Mouse (Mus musculus) embryo, embryonic 10 days (tissue): ENCODE results near the gene Clmn.

Source experiments
- DNase-seq: peaks from one replicate; pipeline ENCODE4 v3.0.0-alpha.2; 2015; ENCODE audit warnings: low spot score

Clmn gene

DNA sequence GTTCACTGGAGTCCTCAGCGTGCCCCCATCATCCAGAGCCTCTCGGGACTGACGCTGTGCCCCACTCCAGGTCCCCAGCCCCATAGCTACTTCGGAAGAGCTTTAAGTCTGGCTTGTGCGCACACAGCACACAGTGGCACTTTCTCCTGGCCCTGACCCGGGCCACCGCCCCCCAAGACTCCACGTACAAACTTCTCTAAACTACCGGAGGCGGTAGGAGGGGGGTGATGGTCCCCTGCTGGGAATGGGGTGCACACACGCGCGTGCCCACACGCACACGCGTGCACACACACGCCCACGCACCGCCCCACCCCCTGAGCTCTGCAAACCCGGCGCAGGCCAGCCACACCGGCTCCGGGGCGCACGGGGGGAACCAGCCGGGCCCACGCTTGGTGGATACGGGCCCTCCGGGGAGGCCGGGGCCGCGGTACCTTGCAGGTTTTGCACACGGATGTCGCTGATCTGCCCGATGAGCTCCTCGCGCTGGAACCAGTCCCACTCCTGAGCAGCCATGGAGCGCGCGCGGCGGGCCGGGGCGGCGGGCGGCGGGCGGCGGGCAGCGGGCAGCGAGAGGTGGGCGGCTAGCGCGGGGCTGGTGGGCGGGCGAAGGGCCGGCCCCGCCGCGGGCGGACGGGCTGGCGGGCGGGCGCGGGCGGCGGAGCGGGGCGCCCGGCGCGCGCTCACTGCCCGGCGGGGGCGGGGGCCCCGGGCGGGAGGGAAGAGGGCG lies at the start of gene Clmn:
TSS of gene Clmn (minus strand) at position 638 of the 727 bp plus-strand sequence.
- DNase-seq, result peak; percentile 41

DNA sequence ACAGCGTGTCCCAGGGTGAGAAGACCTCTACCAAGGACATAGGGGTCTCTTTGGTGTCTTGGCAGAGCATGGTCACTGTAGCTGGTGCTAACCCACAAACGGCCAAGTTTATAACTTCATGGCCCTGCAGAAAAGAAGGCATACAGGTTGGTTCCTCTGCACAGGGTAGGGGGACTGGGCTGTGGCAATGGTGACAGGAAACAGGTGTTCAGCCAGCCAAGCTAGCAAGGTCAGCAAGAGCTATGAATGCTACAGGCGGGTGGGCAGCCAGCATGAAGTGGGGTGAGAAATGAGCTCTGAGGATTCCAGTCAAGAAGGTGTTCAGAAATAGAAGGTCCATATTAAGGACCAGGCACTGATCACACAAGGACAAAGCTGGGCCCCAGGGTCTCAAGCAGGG lies 48.1 kb upstream of the Clmn start:
- no peak for DNase-seq

DNA sequence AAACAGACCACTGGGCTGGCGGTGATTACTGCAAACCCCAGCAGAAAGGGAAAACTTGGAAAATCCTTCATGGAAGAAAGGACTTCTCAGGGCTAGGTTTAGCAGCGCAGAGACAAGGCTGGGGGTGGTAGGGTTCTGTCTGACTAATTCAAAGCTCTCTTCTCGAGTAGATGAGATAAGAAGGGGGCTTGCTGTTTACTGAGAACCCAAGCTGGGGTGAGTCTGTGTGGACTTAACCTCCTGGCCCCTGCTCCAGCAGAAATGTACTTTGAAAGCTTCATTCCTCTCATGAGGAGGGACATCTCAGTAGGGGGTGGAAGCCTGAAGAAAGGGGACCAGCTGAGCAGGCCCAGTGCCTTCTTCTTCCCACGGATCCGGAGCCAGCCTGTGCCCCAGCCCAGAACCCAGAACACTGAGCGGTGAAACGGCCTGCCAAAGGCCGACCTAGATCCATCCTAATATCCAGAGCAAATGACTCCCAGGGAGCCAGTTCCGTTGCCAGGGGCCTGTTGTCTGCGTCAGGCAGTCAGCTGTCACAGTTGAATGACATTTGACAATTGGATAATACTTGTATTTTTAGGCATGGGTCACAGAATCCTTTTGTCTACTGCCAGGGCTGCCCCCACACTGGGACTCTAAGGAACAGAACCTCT lies 47.5 kb upstream of the Clmn start:
- DNase-seq, result no peak

DNA sequence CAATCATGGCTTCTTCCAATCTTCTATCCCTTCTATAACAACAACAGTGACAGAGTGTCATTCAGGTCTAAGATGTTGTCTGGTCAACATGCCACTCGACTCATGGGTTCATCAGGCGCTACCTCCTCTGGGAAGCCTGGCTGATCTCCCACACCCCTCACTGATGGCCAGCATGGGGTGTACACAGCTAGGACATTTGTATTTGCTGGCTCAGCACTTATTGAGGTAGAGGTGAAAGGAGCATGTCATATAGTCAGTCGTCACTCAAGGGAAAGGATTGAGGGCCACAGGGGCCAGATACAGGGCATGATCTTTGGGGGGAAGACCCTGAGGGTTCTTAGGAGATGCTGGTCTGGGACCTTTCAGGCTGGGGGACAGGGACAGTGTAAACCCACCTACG lies 44.9 kb upstream of the Clmn start:
- no peak for DNase-seq

- no peak for DNase-seq
These were observed 44.1 kb upstream of the Clmn start for GRCm38 (mm10) chr12:104908986-104909385.

GRCm38 (mm10) chr12:104908024-104908781 lies 43.3 kb upstream of the Clmn start:
- peak; percentile 58 for DNase-seq

GRCm38 (mm10) chr12:104907133-104907532 lies 42.3 kb upstream of the Clmn start:
- no peak for DNase-seq

GRCm38 (mm10) chr12:104904138-104904537 lies 39.3 kb upstream of the Clmn start:
- peak; percentile 59 for DNase-seq

DNA sequence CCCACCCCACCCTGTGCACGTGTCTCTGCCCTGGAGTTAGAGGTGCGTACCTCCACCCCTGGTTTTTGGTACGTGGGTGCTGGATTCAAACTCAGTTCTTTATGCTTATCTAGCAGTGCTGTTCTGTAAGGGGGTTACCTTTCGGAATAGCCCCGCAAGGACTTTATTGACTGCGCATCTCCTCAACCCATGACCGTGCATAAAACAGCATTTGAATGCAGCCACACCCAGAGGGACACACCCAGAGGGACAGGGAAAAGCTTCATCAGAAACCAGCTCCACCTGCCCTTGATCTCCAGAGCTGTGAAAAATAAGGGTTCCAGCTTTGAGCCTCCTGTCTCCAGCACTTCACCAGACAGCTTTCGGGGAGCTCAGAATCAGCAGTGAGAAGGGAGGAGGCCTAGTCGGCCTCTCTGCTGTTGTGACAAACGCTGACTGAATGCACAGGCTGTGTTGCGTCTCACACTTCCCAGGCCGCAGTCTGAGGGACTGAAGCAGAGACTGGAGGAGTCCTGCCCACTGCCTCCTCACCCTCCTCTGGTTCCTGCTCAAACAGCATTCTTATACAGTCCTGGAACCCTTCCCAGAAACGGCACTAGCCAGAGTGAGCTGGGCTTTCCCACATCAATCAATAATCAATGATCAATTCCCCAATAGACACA lies 37.6 kb upstream of the Clmn start:
- DNase-seq, result no peak

DNA sequence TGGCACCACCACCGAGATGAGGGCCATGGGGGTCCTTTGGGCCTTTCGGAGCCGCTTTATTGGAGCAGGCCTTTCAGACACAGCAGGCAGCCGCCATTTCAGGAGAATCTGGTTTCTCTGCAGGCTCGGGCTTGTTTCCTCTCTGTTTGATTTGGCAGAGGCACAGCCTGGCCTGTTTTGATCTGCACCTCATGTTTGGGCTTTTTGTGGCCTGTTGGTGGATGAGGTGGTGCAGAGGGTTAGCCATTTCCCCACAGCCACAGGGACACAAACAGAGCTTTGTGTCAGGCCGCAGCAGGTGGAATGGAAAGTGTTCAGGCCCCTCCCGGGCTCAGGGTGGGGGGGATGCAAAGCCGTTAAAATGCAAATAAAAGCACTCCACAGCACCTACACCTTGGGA lies 36.4 kb upstream of the Clmn start:
- DNase-seq, result no peak

DNA sequence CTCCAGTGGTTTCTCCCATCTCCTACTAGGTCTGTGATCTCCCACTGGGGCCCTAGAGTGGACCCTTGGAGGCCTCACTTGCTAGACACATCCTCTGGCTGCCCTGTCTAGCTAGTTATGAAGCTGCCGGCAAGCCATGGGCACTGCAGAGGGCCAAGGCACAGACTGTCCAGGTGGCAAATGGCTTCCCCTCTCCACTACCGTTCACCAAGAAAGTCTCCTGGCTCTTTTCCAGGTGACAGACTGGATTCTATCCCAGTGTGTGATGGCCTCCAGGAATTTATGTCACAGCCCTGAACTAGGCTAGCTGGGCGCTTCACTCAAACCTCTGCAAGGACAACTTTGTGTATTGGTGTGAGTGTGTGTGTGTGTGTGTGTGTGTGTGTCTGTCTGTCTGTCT lies 35.0 kb upstream of the Clmn start:
- no peak for DNase-seq

DNA sequence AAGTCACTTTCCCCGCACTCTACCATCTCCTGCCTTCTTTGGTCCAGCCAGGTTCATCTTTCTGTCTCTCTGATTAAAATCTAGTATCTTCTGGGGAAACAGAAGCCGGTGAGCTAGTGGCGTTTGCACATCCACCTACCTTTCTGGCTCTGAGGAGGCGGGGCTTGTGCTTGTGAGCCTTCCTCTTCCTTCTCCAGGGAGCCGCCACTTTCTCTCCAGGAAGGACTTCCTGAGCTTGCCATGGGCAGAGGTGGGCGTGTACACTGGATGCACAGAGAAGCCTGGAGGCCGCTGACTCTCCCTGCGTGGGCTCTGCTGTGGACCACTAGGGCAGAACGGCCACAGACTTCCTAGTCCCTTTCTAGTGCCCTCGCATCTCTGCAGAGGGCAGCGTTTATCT lies 34.3 kb upstream of the Clmn start:
- DNase-seq, result no peak

GRCm38 (mm10) chr12:104898718-104899117 lies 33.8 kb upstream of the Clmn start:
- no peak for DNase-seq

DNA sequence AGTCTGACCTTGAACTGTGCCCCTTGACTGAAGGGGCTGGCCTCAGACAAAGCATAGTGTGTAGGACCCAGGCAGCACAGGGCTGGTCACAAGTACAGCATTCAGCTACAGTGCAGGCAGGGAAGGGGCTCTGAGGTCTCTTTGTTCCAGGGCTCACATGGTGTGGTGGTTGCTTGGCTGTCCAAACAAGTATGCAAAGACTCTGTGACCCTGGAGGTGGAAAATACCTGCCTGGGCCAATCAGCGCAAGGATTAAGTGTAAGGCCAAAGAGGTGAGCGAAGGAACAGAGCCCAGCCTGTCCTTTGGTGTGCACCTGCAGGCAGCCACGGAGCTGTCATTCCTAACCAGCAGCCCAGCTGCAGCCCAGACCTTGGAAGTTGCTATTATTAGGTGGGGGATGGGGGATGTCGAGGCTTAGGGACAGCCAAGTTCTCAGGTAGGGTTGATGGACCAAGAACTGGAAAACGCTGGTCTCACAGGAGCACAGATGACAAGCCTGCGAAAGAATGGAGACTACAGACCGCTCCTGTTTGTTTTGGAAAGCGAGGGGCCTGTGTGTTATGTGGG lies 32.3 kb upstream of the Clmn start:
- DNase-seq, result peak; percentile 43

DNA sequence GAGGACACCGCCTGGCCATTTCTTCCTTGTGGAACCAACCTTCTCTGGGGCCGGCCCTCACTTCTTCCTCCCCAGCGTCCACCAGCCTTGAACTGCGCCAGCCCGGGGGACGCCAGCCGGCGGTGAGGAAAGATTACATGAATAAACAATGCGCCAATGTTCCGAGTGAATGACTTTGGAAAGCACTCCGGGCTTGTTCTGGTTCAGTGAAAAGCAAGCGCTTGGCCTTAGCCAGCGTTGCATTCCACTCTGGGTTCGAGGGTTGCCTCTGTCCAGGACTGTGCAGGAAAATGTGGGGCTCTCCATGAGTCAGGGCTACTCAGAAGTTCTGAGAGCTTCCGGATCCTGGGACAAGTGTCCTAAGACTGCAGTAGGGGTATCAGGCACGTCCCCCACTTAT lies 31.8 kb upstream of the Clmn start:
- DNase-seq, result no peak

DNA sequence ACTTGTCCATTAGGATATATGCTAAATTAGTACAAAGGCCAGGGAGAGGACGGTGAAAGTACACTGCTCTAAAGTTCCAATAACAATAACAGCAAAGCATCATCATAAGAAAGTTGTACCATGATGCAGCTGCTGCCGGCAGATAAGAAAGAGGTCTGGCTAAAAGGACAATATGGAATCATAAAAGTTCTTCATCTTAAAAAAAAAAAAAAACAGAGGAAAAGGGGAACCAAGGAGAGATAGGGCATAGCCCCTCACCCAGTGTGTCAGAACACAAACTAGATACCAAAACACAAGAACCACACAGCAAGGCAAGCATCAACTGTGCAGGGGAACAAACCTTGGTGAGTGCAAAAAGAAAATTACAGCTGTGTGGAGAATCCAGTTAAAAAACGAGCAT lies 27.4 kb upstream of the Clmn start:
- DNase-seq, result no peak

DNA sequence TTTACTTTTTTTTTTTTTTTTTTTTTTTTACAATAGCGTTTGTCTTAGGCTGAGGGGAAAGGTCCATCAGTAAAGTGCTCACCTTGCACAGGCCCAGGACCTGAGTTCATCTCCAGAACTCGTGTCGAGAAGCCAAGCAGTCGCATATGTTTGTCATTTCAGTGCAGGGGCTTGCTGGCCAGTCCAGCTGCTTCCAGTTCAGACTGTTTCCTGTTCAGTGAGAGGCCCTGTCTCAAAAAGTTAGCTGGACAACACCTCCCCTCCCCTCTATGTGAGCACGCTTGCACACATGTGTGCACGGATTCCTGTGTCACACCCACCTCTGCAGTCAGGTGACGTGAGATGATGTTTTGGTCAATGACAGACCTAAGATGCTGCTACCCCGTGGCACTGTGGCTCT lies 25.2 kb upstream of the Clmn start:
- DNase-seq, result no peak

- DNase-seq, result no peak
These were observed 21.2 kb upstream of the Clmn start for GRCm38 (mm10) chr12:104886104-104886503.

- no peak for DNase-seq
These were observed 17.7 kb upstream of the Clmn start for GRCm38 (mm10) chr12:104882533-104882932.

GRCm38 (mm10) chr12:104882061-104882460 lies 17.2 kb upstream of the Clmn start:
- no peak for DNase-seq

GRCm38 (mm10) chr12:104881518-104882060 lies 16.7 kb upstream of the Clmn start:
- no peak for DNase-seq

- no peak for DNase-seq
These were observed 15.5 kb upstream of the Clmn start for GRCm38 (mm10) chr12:104880367-104880766.
